Mouse (Mus musculus) brain, adult 2 months (tissue): ENCODE measurements at regions not wholly inside any gene's neighbourhood (a gene's known extent, or its start where the extent isn't known, plus 50 kb on each side); places are given as distances from the start of the nearest gene placed in this dataset.

Source experiments
- DNase-seq: peaks from one replicate; pipeline ENCODE4 v3.0.0; 2011; ENCODE audit warnings: low read depth, low spot score

DNA sequence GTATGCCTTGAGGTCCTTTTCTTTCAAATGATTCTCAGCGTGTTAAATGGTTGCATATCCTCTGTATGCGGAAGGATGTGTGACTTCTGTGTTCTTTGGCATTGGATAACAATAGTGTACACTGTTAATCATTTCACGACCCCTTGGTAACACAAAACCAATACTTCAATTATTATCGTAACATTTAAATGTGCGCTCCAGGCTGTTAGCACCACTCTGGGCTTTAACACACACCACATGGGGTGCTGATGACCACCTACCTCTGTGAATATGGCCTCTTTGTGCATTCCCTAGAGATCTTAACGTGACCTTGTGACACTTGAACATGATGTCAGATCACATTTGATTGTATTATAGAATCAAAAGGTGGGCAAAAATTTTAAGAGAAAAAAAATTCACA is 80.2 kb upstream of the Csnka2ip start:
- DNase-seq, result no peak

DNA sequence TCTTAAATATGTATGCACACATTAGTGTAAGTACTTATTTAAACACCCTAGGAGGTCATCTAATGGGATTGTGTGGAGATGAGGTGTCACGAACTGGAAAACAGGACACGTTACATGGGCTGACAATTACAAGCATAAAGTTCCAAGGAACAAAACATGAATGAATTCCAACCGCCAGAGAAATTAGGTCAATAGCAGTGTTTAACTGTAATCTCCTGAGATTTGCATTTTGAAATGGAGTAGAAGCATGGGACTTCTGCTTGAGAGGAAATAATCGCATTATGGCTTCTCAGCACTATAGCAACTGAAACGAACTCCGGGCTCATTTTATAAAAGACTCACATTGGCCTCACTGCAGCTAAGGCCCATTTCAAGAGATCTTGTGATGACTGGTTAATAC is 79.7 kb upstream of the Csnka2ip start:
- no peak for DNase-seq

DNA sequence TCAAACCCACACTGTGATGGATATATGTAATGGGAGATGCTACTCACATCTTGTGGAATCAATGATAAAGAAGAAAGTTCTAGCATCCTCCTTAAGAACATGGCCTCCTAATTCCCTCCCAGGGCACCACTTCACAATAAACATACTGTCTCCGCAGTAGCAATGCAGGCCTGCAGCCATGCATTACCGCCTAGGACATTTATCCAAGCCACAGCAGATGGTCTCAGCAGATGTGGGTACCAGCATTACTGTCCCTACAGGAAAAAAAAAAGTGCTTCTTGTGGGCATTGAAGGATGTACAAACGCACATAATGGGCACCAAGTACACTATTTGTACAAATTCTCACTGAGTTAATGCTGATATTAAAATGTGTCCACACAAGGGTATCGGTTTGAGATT is 78.6 kb upstream of the Csnka2ip start:
- no peak for DNase-seq

DNA sequence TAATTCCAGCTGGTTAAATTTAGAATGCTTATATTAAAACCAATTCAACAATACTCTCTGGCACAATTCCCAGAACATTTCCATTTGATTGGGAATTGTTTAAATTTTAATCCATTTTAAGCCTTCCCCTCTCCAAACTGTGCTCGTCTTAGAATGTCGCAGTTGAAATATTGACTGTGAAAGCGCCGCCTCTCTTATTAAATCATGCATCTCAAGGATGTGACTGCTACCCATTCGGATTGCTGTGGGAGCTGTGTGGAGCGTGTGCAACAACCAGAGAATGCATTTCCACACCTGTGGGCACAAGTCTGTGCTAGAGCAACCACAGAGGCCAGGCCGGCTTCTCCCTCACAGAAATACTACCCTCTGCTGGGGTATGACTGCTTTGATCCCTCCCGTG is 75.1 kb upstream of the Csnka2ip start:
- peak; percentile 13 for DNase-seq

DNA sequence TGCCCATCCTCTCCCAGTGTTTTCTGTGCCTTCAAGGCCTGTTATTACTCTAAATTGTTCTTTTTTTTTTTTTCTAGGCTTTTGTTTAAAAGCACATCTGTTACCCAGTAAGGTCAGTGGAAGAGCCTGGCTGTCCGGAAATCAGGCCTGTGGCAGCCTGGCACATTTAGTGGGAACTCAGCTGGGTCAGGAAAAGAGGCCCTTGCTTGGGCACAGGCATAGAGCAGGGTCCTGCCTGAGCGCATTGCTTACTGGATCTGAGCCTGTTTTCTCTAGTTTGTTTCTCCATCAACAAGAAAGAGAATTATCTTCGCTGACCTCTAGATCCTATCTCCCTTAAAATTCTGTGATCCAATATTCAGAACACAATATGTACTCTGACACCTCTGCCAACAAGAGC is 74.7 kb upstream of the Csnka2ip start:
- no peak for DNase-seq

DNA sequence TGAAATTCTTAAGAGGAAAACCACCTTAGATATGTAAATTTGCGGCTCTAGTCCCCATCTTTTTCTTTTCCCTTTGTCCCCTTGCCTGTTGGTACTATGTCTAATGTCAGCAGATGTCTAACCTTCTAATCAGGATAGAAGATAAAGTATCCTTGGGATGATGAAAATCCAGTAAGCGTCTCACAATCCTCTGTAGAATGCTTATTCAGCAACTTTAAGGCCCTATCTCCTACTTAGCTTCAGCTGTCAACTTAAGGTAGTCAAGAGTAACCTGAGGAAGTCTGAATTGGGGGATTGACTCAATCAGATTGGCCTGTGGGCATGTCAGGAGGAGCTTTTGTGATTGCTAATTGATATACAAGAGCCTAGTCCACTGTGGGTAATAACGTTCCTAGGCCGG is 64.7 kb upstream of the Csnka2ip start:
- no peak for DNase-seq
